Mouse (Mus musculus): ENCODE results near the gene Clip2.

GRCm38 (mm10) chr5:134482331-134482730 lies 69.9 kb downstream of the Clip2 start:
- no peak for TF ChIP-seq CTCF (IDR thresholded peaks at IDR 0.05; ENCODE audit: extremely low read depth, insufficient read length, insufficient replicate concordance, low read depth, low read length)
- TF ChIP-seq POLR2A (IDR thresholded peaks at IDR 0.05; ENCODE audit: low read depth, low read length) = no peak
